Mouse (Mus musculus): ENCODE results near the gene Lfng.

Gene Lfng

DNA sequence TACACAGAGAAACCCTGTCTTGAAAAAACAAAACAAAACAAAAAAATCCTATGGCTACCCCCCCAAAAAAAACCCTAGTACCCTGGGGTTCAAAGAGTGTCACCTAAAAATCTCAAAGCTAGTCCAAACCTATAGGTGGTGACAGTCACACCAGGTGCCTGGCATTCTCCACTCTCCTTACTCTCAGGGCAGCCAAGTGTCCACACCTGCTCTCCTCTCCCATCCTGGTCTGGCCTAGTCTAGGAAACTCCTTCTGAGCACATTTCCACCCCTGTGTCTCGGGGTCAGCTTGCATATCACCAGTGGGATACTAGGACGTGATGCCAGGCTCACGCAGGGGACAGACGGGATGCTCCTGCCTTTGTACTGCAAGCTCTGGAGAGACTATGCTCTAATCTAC, 32.2 kb downstream of the Lfng start:
- no peak for DNase-seq (ENCODE audit: low spot score)

DNA sequence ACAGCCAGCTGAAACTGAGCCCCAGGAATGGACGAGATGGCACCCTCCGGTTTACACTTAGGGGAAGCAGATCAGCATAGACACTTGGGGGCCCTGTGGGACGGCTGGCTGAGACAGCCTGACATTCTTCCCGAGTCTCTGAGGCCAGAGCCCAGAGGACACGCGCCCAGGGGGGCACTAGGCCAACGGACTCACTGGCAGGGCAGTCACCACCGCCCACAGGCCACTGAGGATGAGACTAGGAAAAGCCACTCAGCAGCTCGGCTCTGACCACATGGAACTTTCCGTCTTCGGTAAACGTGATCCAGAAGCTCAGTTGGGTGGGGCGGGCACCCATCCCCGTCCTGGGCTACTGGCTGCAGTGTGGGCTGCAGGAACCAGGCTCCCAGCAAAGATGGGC, 32.8 kb downstream of the Lfng start:
- no peak for DNase-seq (ENCODE audit: low spot score)

DNA sequence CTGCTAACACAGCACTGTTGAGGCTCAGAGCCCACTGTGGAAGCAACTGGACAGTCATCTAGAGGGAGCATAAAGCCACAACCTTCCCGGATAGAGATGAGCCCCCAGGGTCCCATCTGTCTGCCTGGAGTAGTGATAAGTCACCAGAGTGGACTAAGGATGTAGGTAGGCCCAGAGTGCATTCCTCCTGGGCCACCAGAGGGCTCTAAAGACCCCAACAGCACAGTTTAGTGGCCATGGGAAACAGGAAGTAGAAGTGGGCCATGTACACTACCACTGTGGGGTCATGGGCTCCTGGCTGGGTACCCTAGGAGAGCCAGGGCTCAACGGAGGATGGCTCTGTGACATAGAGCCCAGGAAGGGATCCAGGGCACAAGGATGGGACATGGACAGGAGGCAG, 33.7 kb downstream of the Lfng start:
- DNase-seq (ENCODE audit: low spot score), result no peak

DNA sequence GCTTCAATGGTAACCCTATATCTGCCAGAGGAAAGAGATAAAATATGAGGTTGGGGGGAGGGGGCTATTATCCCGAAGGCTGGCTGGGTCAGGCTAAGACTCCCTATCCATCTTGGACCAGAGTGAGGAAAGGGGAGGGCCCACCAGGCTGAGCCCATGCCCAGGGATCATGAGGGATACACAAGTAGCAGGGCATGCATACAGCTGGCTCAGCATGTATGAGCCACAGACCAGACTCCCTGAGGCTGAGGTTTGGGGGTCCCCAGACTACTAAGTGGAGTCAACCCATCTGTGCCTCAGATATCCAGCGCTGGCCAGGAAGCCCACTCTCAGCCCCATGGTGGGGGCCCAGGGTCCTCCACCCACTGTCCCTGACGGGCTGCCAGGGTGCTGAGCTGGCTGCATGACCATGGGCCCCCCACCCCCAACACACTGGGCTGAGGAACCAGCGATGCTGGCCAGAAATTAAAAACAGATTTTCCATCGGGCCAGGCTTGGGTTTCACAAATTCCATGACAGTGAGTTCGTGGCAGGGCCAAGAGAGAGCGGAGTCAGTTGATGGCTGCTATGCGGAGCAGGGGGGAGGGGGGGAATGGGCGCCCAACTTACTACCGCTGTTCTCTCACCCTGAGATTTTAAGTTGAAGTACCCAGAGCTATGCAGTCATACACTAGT, 34.3 kb downstream of the Lfng start:
- DNase-seq (ENCODE audit: low spot score), result no peak

DNA sequence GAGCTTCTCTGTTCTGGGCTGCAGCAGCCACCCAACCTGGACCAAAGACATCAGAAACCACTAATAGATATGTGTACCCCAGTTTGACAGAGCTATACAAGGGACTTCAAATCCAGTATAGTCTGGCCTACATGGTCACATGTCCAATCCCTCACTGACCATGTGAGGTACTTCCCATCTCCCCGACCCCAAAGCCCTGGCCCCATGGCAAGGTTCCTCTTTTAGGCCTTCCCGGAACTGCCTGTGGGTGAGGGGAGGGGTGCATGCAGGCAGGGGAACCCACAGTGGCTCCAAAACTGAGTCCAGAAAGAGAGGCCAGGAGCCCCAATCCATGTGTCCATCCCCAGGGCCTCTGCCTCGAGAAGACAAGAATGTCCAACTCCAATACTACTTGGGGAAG, 35.0 kb downstream of the Lfng start:
- no peak for DNase-seq (ENCODE audit: low spot score)

DNA sequence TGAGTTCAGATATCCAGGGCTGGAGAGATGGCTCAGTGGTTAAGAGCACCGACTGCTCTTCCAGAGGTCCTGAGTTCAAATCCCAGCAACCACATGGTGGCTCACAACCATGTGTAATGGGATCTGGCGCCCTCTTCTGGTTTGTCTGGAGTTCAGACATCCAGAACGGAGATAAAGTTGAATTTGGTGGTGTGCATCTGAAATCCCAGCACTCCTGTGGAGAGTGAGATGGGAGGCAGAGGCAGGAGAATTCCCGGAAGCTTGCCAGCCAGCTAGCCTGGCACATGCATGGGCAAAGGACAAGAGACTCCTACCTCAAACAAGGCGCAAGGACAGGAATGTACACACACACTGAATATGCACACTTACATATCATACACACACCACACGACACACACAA, 37.1 kb downstream of the Lfng start:
- no peak for DNase-seq (ENCODE audit: low spot score)

DNA sequence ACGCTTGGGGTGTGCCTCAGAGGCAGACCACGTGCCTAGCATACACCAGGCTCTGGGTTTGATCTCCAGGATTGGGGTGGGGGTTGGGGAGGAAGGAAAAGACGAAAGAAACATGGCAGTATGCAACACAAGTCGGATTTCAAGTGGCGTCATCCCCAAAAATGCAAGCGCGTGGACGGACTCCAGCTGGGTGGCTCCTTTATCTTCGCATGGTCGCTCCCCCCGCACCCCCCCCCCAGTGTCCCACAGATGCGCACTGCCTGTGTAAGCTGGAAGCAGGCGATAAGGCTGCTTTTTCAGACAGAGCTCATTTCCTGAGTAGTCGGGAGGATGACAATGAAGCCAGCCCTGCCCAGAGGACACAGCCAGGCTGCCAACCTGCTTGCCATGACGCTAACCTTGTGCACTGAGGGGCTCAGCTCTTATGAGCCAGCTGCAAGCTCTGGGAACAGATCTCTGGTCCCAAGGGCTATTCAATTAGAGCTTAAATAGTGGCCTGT, 37.6 kb downstream of the Lfng start:
- no peak for DNase-seq (ENCODE audit: low spot score)

DNA sequence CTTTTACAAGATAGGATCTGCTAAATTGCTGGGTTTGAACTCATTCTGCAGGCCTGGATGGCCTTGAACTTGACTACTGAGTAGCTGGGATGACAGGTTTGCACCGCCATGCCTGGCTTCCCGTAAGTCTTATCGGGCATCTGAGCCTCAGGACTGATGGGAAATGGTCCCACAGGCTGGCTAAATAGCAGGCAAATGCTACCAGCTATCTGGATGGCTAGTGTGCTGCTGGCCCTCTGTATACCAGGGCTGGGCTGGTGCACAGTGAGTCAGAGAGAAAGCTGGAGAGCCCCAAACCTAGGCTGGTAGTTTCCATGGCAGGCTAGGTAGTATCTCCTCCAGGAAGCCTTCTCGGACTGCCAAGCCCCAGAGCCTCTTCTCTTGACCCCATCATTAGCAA, 38.3 kb downstream of the Lfng start:
- DNase-seq (ENCODE audit: low spot score), result no peak

DNA sequence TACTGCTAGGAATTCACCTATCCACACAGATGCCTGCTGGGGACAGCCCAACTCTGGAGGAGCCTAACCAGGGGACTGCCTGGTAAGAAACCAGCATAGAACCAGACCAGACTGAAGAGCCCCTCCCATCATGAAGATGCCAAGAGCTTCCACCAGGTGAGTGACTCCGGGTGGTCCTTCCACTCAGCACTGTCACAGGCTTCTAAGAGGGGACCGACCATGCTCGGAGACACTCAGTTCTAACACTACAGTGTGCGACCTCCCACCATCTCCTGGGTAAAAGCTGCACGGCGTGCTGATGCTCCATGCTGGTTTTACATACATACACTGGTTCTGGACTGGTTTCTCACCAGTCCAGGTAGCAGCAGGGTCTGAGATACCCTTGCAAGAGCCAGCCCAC, 39.1 kb downstream of the Lfng start:
- no peak for DNase-seq (ENCODE audit: low spot score)

DNA sequence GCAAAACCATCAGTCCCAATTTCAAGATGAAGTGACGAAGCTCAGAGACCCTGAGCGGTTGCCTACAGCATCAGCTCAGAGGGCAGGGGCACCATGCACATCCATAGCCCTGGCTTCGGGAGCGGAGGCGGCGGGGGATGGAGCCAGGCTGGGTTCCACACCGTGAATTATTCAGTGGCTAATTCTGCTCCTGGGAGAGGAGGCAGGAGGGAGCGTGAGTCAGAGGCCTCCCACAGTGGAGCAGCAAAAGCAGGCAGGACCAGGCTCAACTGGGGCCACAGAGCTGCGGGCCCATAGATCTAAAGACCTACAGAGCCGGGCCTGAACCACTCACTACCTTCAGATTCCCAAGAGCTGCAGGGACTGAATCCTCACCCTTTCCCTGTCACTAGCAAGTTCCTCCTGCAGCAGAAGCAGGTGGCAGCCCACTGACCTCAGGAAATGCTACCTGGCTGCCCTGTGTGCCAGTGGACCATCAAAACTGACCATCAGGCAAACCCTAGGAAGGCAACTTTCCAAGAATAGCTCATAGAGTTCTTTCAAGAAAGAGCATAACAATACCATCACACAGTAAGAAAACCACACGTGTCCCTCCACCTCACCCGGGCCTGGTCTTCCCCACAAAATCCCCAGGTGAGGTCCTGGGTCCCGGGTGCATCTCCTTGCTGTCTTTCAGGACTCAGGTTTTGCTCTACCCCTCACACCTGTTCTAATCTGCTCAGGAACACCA, 40.1 kb downstream of the Lfng start:
- DNase-seq (ENCODE audit: low spot score), result no peak

DNA sequence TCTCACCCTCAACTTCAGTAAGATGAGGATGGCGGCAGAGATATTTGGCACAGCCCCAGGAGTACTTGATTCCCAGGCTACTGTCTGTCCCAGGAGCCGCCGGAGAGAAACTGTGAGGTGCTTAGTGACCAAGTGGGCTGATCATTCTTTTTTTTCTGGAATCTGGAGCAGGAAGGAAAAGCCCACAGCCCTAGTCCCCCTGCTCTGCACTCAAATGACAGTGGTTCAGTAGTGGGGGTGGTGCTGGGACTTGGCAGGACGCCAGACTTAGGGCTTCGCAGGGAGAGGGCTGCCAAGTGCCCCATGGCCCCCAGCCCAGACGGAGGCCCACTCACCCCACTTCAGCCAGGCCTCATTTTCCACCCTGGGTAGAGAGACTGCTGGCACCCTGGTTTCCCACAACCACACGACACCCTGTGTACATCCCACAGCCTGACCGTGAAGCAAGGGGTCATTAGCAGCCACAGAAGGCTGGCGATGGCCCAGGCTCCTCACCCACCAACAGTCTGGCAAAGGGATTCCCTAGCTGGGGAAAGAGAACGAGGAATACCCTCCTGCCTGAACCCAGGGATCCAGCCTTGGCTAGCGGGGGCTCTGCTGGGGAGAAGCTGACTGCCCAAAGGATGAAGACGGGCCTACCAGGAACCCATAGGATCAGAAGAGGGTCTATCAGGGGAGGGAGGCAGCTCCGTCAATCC, 40.9 kb downstream of the Lfng start:
- no peak for DNase-seq (ENCODE audit: low spot score)

DNA sequence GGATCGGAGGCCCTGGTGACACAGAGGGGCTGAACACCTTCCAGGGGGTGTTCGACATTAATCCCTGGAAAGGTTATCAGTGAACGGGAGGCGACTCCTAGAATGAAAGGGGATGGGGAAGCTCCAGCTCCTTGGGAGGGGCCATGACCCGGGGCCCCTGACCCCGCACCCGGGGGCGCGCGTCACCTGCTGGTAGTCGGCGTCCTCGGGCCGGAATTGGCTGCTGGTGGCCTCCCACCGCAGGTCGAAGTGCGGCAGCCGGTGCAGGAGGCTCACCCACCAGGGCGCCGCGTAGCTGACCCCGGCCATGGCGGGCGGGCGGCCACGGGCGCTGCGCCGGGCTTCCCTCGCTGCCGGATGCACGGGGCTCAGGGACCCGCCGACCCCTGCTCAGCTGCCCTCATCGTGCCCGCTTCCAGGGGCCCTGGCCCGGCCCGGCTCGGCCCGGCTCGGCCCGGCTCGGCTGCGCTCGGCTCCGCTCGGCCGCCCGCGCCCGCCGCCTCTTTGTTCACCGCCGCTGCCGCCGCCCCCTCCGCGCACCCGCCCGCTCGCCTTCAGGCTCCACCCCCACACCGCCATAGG, 41.5 kb downstream of the Lfng start, which contains the start of gene Ttyh3:
Gene Ttyh3 (minus strand): TSS at position 513 of the 582 bp plus-strand sequence.
- no peak for DNase-seq (ENCODE audit: low spot score)

DNA sequence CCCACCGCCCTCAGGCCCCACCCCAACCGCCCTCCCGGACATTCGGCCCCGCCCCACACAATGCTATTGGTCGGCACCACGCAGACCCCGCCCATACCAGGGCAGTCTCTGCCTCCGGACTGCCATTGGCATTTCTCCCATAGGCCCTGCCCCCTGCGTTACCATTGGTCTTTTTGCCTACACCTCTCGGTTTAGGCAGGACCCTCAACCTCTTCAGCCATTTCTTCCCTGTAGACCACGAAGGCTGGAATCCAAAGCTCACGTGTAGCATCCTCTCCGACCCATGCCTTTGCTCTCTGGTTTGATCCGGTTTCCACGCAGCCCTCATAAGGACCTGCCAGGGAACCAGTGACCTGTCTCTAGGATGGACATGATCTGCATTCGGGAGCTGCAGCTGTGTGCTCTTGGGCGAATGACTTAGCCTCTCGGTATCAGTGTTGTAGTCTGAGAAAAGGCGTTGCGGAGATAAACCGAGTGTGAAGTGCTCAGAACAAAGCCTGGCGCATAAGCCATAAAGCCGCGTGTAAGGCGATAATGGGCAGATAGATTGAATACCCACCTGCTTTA, 42.1 kb downstream of the Lfng start:
- peak; percentile 99 for DNase-seq (ENCODE audit: low spot score)

DNA sequence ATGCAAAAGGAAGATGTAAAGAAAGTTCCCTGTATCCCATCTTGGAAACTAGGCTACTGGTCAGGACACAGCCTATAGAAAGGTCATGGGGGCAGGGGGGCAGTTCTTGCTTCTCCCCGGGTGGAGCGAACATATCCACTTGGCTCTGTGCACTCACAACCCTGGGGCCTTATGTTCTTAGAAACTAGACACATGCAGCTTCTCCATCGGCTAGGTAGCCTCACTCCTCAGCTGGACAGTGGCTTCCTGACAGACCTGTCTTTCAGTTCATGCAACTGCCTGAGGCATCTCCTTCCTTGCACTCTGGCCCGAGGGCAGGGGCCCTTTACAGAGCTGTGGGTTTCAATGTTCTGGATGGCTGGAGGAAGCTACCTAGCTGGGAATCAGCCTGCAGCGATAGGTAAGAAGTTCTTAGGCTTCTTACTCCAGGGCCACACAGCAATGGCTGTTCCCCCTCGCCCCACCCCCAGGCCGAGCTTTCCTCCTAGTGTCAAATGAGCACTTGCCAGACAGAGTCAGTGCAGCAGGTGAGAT, 42.8 kb downstream of the Lfng start:
- DNase-seq (ENCODE audit: low spot score), result no peak

DNA sequence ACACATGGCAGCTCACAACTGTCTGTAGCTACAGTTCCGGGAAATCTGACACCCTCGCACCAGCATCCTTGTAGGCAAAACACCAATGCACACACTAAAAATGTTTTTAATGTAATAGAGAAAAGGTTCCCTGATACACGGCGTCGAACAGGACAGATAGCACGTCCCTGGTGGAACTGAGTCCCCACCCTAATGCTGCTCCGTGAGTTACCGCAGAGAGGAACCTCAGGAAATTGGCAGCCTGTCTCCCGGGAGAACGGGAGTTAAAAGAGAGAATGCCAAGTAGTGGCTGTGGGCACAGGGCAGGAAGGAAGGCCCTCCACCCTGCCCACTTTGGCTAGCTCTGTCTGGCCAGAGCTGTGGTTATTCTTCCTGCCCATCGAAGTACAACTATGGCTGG, 44.1 kb downstream of the Lfng start:
- no peak for DNase-seq (ENCODE audit: low spot score)

DNA sequence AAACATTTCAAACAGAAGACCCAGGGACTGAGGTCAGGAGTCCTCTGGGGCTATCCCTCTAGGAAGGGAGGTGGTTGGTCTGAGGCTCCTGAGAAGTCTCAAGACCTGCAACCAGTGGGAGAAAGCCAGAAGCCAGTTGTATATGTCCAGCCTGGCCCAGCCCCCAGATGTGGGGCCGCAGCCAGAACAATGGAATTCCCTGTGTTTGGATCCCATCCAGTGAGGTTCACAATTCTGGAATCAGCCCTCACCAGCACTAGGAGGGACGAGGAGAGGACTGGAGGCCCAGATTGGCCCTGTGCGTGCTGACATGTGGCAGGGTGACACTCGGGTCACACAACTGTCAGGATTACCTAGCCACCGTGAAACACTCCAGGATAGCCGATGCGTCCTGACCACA, 45.5 kb downstream of the Lfng start:
- DNase-seq (ENCODE audit: low spot score), result no peak

DNA sequence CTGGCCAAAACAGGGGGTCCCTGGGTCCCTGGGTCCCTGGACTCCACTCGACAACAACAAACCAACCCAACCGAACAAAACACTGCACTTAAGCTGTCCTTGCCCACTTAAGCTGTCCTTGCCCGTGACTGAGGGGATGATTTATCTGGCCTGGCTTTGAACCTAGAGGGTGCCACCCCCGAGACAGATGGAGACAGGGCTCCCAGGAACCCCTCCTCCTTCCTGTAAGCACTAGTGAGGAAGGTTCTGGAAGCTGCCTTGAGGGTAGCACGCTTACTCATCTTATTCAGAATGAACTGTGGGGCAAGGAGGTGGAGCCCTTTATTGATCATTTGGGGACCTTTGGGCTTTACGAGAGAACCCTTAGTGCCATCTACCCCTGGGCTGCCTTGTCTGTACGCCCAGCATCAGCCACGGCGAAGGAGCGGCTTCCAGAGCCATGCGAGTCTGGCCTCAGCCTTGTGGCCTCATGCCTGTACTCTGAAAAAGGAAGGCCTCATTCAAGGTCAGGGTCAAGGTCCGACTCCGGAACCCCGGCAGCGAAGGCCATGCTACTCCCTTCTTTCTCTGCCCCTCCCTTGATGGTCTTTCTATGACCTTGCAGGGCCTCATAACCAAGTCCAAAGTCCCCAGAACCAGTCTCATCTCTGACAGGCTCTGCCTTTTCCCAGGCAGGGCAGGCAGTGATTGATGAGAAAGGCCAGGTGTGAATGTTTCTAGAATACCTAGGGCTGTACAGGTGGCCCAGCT, 47.2 kb downstream of the Lfng start:
- DNase-seq (ENCODE audit: low spot score), result no peak

DNA sequence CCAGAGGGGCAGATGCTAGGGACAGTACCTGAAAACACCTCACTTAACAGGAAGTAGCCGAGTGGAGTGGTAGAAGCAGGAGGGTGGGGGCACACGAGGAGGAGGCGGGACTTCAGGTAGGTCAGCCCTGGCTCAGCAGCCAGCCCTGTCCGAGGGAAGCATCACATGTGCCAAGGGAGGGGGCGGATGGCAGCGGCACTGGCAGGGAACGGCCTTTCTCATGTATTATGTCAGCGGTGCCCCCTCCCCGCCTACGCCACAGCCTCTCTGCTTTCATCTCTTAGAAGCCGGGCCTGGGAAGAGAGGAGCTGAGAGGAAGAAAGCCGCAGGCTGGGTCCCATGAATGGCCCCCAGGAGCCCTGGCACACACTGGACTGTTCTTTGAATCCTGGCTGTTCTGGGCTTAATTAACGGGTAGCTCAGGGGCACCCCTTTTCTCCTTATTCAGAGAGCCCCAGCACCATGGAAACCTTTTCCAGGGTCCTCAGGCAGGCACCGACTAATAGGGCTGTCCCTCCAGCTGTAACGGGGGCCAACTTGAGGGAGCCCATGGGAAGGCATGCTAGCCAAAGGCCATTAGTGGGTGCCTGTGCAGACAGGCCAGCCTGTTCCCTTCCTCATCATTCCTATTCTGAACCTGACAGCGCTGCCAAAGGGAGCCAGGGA, 52.6 kb downstream of the Lfng start:
- peak; percentile 44 for DNase-seq (ENCODE audit: low spot score)

DNA sequence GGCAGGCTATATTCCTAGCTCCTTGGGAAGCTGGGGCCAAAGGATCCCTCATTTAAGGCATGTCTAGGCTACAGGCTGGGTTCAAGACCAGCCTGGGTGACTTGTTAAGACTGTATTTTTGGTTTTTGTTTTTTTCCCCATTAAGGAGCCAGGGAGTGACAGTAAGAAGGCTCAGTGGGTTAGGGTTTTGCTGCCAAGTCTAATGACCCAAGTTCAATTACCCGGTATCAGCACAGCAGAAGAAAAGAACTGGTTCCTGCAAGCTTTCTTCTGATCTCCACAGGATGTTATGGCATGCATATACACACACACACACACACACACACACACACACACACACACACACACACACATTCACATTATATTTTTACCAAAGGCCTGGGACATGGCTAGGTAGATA, 53.3 kb downstream of the Lfng start:
- DNase-seq (ENCODE audit: low spot score), result no peak

DNA sequence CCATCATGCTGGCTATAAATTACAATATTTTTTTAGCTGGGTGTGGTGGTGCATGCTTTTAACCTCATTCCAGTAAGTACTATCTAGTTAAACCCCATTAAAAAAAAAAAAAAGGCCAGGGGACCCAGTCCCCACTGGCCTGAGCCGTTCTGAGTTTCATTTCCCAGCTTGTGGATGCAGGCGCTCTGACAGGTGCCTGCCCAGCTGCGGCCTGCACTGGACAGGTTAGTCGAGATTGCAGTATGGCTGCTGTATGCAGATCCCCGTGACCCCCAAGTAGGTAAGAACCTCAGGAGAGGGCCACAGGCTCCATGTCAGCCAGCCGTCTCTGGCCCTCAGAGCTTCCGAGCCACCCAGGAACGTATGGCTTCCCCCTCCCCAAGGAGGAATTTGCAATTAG, 54.3 kb downstream of the Lfng start:
- DNase-seq (ENCODE audit: low spot score), result peak; percentile 56

All from urinary bladder, postnatal 14 days (tissue).